Mouse (Mus musculus) small intestine, adult 2 months (tissue): Measurements from ENCODE around the gene Hist2h2aa1. TPM values are rescaled to one million over a fixed set of nuclear protein-coding genes. Genes with fewer than 3 reads are reported as not detected.

Experiments
- H3K27ac ChIP-seq: fragments of 200-500 bp; 2 replicates; pipeline ENCODE4 v1.5.1; 2012; ENCODE audit warnings: low read depth, low read length, control low read depth, inconsistent platforms; ENCODE audit not compliant: insufficient read depth
- H3K27me3 ChIP-seq: fragments of 200-500 bp; 2 replicates; pipeline ENCODE4 v1.6.1; 2012; ENCODE audit warnings: mild to moderate bottlenecking, moderate library complexity, low read length, inconsistent platforms; ENCODE audit not compliant: control insufficient read depth, insufficient read depth
- H3K36me3 ChIP-seq: fragments of 200-500 bp; 2 replicates; pipeline ENCODE4 v1.6.1; 2012; ENCODE audit warnings: mild to moderate bottlenecking, low read length, control low read depth, inconsistent platforms; ENCODE audit not compliant: control insufficient read depth, insufficient read depth
- H3K4me1 ChIP-seq: fragments of 200-500 bp; 2 replicates; pipeline ENCODE4 v1.6.1; 2012; ENCODE audit warnings: low read length, inconsistent platforms, mixed read lengths; ENCODE audit not compliant: control insufficient read depth, insufficient read depth, insufficient read length
- H3K4me3 ChIP-seq: fragments of 200-500 bp; 2 replicates; pipeline ENCODE4 v1.5.1; 2012; ENCODE audit warnings: low read depth, mild to moderate bottlenecking, control low read depth, inconsistent platforms, low read length, moderate library complexity
- CTCF ChIP-seq: fragments of 200-500 bp; IDR thresholded peaks from 2 replicates; pipeline ENCODE4 v1.5.1; 2012; ENCODE audit warnings: low read depth, mild to moderate bottlenecking, control low read depth, inconsistent platforms, low read length, moderate library complexity, mixed read lengths; ENCODE audit not compliant: insufficient replicate concordance, insufficient read length; ENCODE audit errors: extremely low read depth
- POLR2A ChIP-seq: fragments of 200-500 bp; IDR thresholded peaks from 2 replicates; pipeline ENCODE4 v1.6.1; 2012; ENCODE audit warnings: low read depth, mild to moderate bottlenecking, control low read depth, inconsistent platforms, low read length, moderate library complexity
- WGBS: fragments of 180-500 bp; shearing (Covaris S2); methylation state at CpG from one replicate; pipeline ENCODE4 v1.1.7; 2018; 5-methylcytosine and 5-hydroxymethylcytosine counted together
- polyA plus RNA-seq: library from polyadenylated mRNA; depleted of rRNA; stranded (reverse); fragments of >200 nt; gene quantifications from 2 replicates; pipeline ENCODE4 v1.2.3, GENCODE M21; 2012

The Hist2h2aa1 gene
- polyA plus RNA-seq, 1 experiment, result 622 TPM

DNA sequence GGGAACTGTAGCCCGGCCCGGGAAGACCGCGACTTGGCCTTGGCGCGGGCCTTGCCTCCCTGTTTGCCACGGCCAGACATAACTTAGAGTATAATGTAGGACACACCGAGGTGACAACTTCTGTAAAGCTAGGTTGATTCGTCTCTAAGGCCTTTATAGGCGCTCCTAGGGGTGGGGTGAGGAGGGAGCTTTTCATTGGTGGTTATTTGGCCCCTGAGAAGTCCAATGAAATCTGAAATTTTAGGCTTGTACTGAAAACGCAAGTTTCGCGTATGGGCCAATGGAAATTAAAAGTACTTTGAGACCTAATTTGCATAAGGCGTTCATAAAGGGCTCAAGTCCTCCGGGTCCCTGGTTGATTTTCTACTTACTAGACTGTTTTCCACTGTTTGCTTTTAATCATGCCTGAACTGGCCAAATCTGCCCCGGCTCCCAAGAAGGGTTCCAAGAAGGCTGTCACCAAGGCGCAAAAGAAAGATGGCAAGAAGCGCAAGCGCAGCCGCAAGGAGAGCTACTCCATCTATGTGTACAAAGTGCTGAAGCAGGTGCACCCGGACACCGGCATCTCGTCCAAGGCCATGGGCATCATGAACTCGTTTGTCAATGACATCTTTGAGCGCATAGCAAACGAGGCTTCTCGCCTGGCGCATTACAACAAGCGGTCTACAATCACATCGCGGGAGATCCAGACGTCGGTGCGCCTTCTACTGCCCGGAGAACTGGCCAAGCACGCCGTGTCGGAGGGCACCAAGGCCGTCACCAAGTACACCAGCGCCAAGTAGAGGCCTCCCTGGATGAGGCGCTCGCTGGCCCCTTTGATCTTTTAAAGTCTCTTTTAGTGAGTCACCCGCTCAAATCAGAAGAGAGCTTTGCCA lies 24.3 kb upstream of the Hist2h2aa1 start, which contains the start of the genes Hist2h2ac and Hist2h2be:
TSS of gene Hist2h2ac (minus strand) at position 116 of the 875 bp plus-strand sequence.
TSS of gene Hist2h2be (plus strand) at position 355 of the 875 bp plus-strand sequence.
- under 1% methylated on average over 43 of the region's 43 CpGs for WGBS
- Histone ChIP-seq H3K27me3 (no peaks in the 10 kb centered on the region), H3K4me3 (peak within 1 kb of the TSS; percentile 80), H3K36me3 (no peaks in the 10 kb centered on the region), H3K4me1 (peaks cover 3% of the 10 kb centered on the region; the same call in 1 of the 2 replicates), H3K27ac (peak within 1 kb of the TSS; percentile 99)
- peak; percentile 19; the same call in 1 of the 2 replicates for TF ChIP-seq POLR2A
- TF ChIP-seq CTCF, result no peak

DNA sequence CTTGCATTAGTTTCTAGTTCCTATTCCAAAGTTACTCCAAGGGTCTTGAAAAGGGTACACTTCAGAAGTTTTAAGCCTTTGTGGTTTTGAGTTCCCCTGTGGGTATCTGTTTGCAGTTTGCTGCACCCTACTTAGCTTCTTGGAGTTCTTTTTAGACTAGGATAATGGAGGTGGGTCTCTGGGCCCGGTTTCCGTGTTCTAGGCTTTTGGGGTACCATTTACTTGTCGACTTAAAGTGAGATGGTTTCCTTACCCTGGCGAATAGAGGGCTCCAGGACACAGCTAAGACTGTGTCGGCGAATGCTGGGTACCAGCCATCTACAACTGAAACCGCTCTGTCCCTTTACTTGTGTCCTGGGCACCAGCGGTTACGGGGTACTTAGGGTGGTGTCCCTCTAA lies 23.7 kb upstream of the Hist2h2aa1 start:
- H3K4me3 ChIP-seq, result peak overlapping the region; percentile 65
- no peaks in the 10 kb centered on the region for H3K36me3 ChIP-seq
- peaks cover 3% of the 10 kb centered on the region; the same call in 1 of the 2 replicates for H3K4me1 ChIP-seq
- peak overlapping the region; percentile 99 for H3K27ac ChIP-seq
- TF ChIP-seq POLR2A, result no peak
- TF ChIP-seq CTCF, result no peak
- H3K27me3 ChIP-seq, result no peaks in the 10 kb centered on the region
- 5% methylated on average over 9 of the region's 9 CpGs for WGBS

DNA sequence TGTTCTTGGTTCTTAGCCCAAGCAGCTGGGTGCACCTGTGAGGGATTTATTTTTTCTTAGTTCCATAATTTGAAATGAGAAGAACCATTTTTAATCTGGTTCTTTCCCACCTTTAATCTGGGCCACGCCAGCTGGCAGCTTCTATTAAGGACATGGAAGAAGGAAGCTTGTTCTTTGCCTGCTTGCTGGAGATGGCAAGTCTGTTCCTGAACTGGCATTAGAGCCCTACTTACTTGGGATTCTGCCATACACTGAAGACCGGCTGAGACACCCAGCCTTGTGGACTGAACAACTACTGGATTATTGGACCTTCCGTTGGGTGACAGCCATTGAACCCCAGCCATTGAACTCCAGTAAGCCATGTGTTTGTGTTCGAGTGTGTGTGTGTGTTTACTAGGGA lies 22.5 kb upstream of the Hist2h2aa1 start:
- 74% methylated on average over 4 of the region's 4 CpGs for WGBS
- Histone ChIP-seq H3K4me3 (no peak overlapping the region), H3K27me3 (no peaks in the 10 kb centered on the region), H3K4me1 (peaks cover 3% of the 10 kb centered on the region; the same call in 1 of the 2 replicates), H3K27ac (no peak overlapping the region), H3K36me3 (no peaks in the 10 kb centered on the region)
- TF ChIP-seq POLR2A (no peak), CTCF (no peak)

DNA sequence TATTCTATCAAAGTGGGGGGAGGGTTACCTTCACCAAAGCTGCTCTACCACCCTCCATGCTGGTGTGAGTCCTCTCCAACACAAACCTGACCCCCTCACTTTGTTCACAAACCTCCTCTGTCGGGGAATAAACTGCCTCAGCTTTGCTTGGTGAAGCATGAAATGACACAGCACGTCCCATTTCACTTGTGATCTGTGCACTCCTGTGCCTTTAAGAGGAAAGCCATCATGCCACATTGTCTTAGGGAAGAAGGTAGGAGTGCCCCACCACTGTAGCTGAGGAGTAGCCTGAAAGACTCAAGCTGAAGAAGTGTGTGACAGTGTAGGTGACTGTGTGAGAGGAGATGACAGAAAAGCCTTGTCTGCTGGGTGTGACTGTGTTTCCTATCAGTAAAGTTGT lies 19.9 kb upstream of the Hist2h2aa1 start:
- Histone ChIP-seq H3K27ac (no peak overlapping the region), H3K4me3 (no peak overlapping the region), H3K36me3 (no peaks in the 10 kb centered on the region), H3K27me3 (no peaks in the 10 kb centered on the region), H3K4me1 (no peaks in the 10 kb centered on the region; the same call in 1 of the 2 replicates)
- TF ChIP-seq CTCF, result no peak
- WGBS, result 33% methylated on average over 2 of the region's 2 CpGs

DNA sequence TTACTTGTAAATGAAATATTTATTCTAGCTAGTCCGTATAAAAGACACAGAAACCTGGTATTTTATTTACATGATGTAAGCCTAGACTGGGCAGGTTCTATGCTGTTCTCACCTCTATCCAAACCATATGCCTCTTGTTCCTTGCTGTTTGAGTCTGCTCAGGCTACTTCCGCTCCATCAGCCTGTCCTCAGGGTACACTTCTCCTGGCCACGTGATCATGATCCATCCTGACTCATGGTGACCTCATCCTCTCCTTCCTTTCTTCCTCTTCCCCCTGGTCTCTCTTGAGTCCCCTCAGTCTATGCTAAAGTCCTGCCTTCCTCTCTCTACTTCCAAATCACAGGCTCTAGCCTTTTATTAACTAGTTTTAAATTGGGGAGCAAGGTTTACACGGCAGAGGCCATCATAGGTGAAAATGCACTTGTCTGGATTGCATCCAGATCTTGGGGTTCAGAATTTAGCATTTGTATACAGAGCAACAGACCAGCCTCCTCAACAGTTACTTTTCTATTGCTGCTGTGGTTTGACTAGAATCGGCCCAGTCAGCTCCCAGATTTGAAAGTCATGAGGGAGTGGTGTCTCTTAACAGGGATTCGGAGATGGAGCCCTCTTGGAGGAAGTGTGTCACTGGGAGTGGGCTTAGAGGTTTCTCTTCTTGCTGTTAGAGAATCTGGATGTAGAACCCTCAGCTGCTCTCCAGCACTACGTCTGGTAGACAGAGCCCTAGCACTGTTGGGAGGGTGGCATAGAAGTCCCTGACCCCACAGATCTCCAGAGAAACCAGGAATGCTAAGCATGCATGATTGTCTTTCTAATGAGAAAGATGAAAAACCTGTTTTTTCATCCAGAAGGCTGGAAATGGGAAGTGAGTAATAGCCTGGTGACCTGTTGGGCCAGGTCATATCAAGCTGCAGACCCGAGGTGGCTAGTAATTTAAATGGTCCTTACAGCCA lies 18.3 kb upstream of the Hist2h2aa1 start:
- TF ChIP-seq POLR2A (no peak), CTCF (no peak)
- no peaks in the 10 kb centered on the region for H3K36me3 ChIP-seq
- no peaks in the 10 kb centered on the region; the same call in 1 of the 2 replicates for H3K4me1 ChIP-seq
- no peaks in the 10 kb centered on the region for H3K27me3 ChIP-seq
- 70% methylated on average over 8 of the region's 8 CpGs for WGBS
- H3K27ac ChIP-seq, result no peak overlapping the region
- H3K4me3 ChIP-seq, result no peak overlapping the region

DNA sequence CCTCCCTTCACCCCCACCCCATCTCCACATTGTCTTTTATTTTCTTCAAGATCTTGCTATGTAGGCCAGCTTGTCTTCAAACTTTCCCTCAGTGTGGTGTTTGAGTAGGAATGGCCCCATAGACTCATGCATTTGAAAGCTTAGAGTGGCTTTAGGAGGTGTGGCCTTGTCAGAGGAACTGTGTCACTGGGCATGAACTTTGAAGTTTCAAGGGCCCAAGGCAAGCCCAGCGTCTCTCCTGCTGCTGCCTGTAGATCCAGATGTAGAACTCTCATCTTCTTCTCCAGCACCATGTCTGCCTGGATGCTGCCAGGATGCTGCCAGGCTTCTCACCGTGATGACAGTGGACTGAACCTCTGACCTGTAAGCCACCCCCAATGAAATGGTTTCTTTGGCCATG lies 16.5 kb upstream of the Hist2h2aa1 start:
- no peaks in the 10 kb centered on the region for H3K27me3 ChIP-seq
- 56% methylated on average over 2 of the region's 2 CpGs for WGBS
- no peaks in the 10 kb centered on the region; the same call in 1 of the 2 replicates for H3K4me1 ChIP-seq
- TF ChIP-seq CTCF, result no peak
- no peak for TF ChIP-seq POLR2A
- H3K36me3 ChIP-seq, result no peaks in the 10 kb centered on the region
- H3K27ac ChIP-seq, result no peak overlapping the region
- H3K4me3 ChIP-seq, result no peak overlapping the region

DNA sequence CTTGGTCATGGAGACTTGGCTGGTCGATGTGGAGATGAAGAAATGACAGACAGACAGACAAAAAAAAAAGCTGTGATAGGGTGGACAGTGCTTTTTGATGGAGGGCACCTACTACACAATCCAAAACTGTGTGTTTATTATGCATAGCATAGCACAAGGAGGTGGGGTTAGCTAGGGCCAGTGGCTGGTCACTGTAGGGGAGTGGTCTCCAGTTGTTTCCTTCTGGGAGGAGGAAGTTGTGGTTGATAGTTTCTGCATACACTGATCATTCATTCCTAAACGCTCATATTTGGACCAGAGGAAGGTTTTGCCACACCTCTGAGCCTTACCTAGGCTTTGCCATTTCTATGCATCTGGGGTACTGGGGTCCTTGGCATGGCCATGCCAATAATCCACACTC lies 14.9 kb upstream of the Hist2h2aa1 start:
- no peaks in the 10 kb centered on the region for H3K36me3 ChIP-seq
- no peaks in the 10 kb centered on the region; the same call in 1 of the 2 replicates for H3K4me1 ChIP-seq
- H3K27me3 ChIP-seq, result no peaks in the 10 kb centered on the region
- no peak overlapping the region for H3K27ac ChIP-seq
- WGBS, result 61% methylated on average over 2 of the region's 2 CpGs
- TF ChIP-seq CTCF (no peak), POLR2A (no peak)
- H3K4me3 ChIP-seq, result no peak overlapping the region
